Mouse (Mus musculus): ENCODE measurements at regions not wholly inside any gene's neighbourhood (a gene's known extent, or its start where the extent isn't known, plus 50 kb on each side); places are given as distances from the start of the nearest gene placed in this dataset.

DNA sequence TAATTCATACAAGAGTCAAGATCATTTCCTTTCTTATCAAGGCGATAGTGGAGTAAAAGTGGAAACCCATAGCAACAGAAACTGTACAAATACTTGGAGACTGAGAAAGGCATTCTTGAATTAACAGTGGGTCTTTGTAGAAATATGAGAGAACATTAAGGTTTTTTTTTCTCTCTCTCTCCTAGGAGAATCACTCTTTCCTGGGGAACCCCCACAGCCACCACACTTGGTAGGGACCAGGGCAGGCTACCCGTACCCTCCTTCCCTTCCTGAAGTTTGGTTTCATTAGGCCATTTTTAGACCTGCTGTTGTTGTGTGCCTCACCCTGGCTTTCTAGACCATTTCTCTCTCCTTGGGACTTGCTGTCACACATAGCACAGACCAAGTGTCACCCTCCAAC is 229.9 kb downstream of the Brinp2 start:
- no peak overlapping the region for H3K27ac ChIP-seq
- no peaks in the 10 kb centered on the region for H3K36me3 ChIP-seq
- 90% methylated on average over 2 of the region's 2 CpGs for WGBS
- no peaks in the 10 kb centered on the region for H3K4me1 ChIP-seq
- H3K9me3 ChIP-seq: no peaks in the 10 kb centered on the region
- H3K4me2 ChIP-seq (replicated peaks): no peak overlapping the region
- H3K9ac ChIP-seq: no peak overlapping the region
- no peaks in the 10 kb centered on the region for H3K27me3 ChIP-seq (replicated peaks)
- ATAC-seq (ENCODE audit: low FRiP score, low read depth): no peak
- H3K4me3 ChIP-seq: no peak overlapping the region

DNA sequence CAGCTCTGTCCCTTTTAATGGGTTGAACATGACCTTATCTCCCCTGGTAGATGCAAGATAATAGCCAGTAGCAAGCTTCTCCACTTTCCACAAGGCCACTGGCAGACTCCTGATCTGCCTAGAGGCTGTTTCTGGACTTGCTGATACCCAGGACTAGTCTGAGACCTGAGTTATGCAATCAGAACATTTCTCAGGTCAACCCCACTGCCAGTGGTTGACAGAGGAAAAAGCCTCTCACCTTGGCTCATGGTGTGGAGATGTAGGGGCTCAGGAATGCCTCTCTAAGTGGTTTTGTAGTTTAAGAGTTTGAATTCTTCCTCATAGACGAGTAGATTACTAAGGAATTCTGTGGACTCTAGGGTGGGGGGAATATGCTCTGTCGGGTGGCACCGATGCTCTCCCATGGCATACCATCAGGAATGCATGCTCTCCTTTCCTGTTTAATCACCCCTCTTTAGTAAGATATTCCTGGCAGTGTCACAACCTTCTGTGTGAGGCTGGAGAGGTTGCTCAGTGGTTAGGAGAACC is 226.8 kb downstream of the Brinp2 start:
- Histone ChIP-seq H3K9me3 (no peaks in the 10 kb centered on the region), H3K4me2 (replicated peaks) (no peak overlapping the region), H3K4me3 (no peak overlapping the region), H3K4me1 (no peaks in the 10 kb centered on the region), H3K36me3 (no peaks in the 10 kb centered on the region), H3K9ac (no peak overlapping the region), H3K27ac (no peak overlapping the region), H3K27me3 (replicated peaks) (no peaks in the 10 kb centered on the region)
- WGBS: 80% methylated on average over 3 of the region's 3 CpGs
- ATAC-seq (ENCODE audit: low FRiP score, low read depth): no peak

DNA sequence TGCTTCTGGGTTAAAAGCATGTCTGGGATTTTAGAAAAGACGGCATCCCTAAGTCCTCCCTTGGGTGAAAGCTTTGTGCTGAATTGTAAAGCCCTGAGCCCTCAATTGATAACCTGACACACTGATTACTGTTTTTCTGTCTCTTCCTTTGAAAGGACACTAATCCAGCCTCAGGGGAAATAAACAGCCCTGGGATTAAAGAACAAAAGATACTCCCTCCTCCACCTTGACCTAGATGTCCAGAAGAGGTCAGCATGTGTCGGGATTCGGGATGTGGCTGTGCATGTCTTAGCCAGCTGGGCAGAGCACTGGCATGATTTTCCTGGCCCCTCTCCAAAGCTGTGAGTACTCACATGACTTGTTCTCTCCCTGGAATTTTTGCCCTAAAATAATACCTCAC is 208.6 kb downstream of the Brinp2 start:
- Histone ChIP-seq H3K27me3 (replicated peaks) (no peaks in the 10 kb centered on the region), H3K9me3 (no peaks in the 10 kb centered on the region), H3K36me3 (no peaks in the 10 kb centered on the region), H3K9ac (no peak overlapping the region), H3K4me1 (0 out of 2 replicates have a peak, but pooled peaks cover 3% of the 10 kb centered on the region), H3K4me3 (no peak overlapping the region), H3K27ac (no peak overlapping the region), H3K4me2 (replicated peaks) (no peak overlapping the region)
- ATAC-seq (ENCODE audit: low FRiP score, low read depth): peak; percentile 61; the same call in 1 of the 2 replicates
- 12% methylated on average over 3 of the region's 3 CpGs for WGBS

DNA sequence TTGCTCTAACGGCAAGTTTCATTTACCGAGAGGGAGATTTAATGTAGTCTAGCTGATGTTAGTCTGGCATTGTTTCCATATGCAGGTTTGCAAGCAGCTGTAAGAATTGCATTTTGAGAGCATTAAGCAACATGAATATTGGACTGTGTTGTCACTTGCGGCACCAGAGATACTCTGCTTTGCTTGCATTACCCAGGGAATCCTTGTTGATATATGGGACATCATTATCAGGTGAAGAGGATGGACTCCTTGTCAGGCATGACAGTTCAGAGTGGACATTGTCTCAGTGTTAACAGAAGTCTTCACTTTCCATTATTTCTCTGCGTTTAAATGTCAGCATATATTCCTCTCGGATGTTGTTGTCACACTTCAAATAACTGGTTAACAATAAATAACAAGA is 208.1 kb downstream of the Brinp2 start:
- Histone ChIP-seq H3K4me2 (replicated peaks) (no peak overlapping the region), H3K4me1 (0 out of 2 replicates have a peak, but pooled peaks cover 3% of the 10 kb centered on the region), H3K4me3 (no peak overlapping the region), H3K27me3 (replicated peaks) (no peaks in the 10 kb centered on the region), H3K27ac (no peak overlapping the region), H3K36me3 (no peaks in the 10 kb centered on the region), H3K9me3 (no peaks in the 10 kb centered on the region), H3K9ac (no peak overlapping the region)
- 79% methylated on average over 5 of the region's 5 CpGs for WGBS
- no peak for ATAC-seq (ENCODE audit: low FRiP score, low read depth)

DNA sequence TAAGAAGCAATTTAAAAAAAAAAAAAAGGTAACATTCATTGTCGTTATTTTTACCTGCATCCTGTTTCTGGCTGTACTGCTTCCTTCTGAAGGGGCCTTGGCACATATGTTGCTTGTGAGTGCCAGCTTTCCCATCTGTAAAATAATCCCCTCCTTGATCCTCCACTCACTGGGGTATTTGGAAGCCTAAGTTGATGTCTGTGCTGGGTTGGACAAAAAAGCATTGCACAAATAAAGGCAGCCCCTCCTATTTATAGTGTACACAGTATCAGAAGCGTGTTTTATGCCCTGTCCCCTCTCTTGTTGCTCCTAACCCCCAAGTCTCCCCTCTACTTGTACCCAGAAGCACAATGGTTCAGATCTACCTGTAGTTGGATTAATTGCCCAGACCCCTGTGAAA is 195.0 kb downstream of the Brinp2 start:
- Histone ChIP-seq H3K4me2 (replicated peaks) (no peak overlapping the region), H3K27me3 (replicated peaks) (no peaks in the 10 kb centered on the region), H3K4me1 (no peaks in the 10 kb centered on the region), H3K36me3 (no peaks in the 10 kb centered on the region), H3K9ac (no peak overlapping the region), H3K9me3 (no peaks in the 10 kb centered on the region), H3K27ac (no peak overlapping the region), H3K4me3 (no peak overlapping the region)
- 64% methylated on average over 2 of the region's 2 CpGs for WGBS
- ATAC-seq (ENCODE audit: low FRiP score, low read depth): peak; percentile 25; the same call in 1 of the 2 replicates

DNA sequence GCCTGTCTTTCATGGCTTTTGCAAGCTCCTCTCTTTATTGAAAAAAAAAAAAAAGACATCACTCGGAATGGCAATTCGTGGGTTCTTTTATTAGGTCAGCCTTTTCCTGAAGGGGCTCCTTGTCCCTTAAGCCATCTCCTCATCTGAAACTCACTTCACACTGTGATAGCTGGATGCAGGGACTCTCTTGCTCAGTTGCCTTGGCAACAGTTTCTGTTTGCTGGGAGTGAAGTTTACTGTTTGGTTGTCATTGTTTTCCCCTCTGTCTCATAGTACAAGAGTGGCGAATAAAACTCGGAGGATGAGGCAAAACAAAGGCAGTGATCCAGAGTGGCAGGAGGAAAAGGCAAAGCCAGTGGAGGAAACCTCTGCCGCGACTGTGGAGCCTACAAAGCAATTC is 194.6 kb downstream of the Brinp2 start:
- peak; percentile 61 for ATAC-seq (ENCODE audit: low FRiP score, low read depth)
- Histone ChIP-seq H3K27ac (no peak overlapping the region), H3K9ac (no peak overlapping the region), H3K4me2 (replicated peaks) (no peak overlapping the region), H3K36me3 (no peaks in the 10 kb centered on the region), H3K4me3 (no peak overlapping the region), H3K4me1 (no peaks in the 10 kb centered on the region), H3K27me3 (replicated peaks) (no peaks in the 10 kb centered on the region), H3K9me3 (no peaks in the 10 kb centered on the region)
- WGBS: 20% methylated on average over 6 of the region's 6 CpGs

DNA sequence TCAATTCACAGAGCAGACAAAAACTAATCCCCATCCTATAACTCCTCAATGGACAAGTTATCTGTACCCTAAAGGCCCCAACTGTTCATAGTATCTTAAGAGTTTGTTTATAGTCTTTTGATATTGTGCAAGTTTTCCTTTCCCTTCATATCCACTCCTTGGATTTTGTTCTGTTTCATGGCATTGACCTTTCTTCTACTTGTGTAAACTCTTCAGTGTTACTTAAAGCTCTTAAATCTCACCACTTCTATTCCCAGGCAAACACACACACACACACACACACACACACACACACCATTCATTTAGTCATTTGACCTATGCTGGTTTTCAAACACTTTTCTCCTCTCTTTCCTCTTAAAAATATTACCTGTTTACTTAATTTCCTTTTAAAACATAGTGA is 192.7 kb downstream of the Brinp2 start:
- no peak overlapping the region for H3K4me2 ChIP-seq (replicated peaks)
- ATAC-seq (ENCODE audit: low FRiP score, low read depth): no peak
- H3K27ac ChIP-seq: no peak overlapping the region
- H3K36me3 ChIP-seq: no peaks in the 10 kb centered on the region
- no peak overlapping the region for H3K9ac ChIP-seq
- no peak overlapping the region for H3K4me3 ChIP-seq
- no peaks in the 10 kb centered on the region for H3K27me3 ChIP-seq (replicated peaks)
- no peaks in the 10 kb centered on the region for H3K4me1 ChIP-seq
- no peaks in the 10 kb centered on the region for H3K9me3 ChIP-seq

DNA sequence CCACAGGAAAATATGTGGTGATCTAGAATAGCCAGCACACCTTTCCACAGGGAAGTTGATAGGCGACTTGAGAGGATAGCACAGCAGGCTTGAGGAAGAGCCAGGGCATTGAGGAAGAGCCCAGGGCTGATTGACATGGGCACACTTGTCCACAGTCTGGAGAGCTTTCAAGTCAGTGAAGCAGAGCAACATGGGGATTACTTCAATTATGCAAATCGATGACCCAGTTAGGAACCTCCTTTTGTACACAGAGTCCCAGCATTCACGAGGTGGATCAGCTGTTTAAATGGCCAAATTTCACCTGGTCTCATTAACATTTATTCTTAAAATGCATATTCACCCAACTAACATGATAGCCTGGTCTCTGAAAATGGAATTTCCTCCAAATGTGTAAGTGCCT is 186.1 kb downstream of the Brinp2 start:
- Histone ChIP-seq H3K27me3 (replicated peaks) (no peaks in the 10 kb centered on the region), H3K4me1 (no peaks in the 10 kb centered on the region), H3K9me3 (no peaks in the 10 kb centered on the region), H3K36me3 (no peaks in the 10 kb centered on the region), H3K27ac (no peak overlapping the region), H3K4me2 (replicated peaks) (no peak overlapping the region), H3K4me3 (no peak overlapping the region), H3K9ac (no peak overlapping the region)
- no peak for ATAC-seq (ENCODE audit: low FRiP score, low read depth)
- 67% methylated on average over 3 of the region's 3 CpGs for WGBS

DNA sequence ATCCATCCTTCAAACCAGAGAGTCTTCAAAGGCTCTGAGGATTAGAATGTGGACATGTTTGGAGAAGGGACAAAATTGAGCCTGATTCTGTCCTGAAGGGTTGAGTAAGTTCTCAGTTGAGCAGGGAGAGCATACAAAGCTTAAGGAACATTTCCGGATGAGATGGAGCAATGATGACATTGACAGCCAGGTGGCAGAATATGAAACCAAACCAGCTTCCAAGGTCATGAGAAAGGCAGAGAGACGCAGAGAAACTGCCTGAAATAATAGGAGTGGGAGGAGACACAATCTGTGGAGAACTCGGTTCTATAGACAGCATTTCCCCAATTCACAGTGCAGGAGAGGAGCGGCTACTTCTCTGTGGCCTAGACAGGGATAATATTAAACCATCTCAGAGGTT is 176.0 kb downstream of the Brinp2 start:
- WGBS: 71% methylated on average over 4 of the region's 4 CpGs
- no peak overlapping the region for H3K9ac ChIP-seq
- no peak for ATAC-seq (ENCODE audit: low FRiP score, low read depth)

DNA sequence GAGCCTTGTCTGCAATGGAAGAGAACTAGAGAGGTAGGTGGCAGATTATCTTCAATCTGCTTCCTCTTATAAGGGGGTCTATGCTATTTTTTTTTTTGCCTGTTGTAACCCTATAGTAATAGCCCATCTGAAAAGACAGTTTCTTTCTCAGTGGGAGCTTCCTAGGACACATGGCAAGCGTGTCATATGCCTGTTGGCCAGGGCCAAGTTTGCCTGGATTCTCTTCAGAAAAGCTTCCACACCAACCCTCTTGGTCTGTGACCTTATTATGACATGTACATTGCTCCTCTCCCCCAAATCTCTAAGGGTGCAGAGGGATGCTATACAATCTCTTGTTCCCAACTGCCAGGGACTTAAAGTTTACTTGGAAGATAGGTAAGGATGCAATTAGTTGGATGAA is 174.8 kb downstream of the Brinp2 start:
- 64% methylated on average over 1 of the region's 1 CpGs for WGBS

More for the DNA sequence above, 176.0 kb downstream of the Brinp2 start:
- no peaks in the 10 kb centered on the region for H3K4me1 ChIP-seq
- H3K27me3 ChIP-seq (replicated peaks): no peaks in the 10 kb centered on the region
- H3K4me3 ChIP-seq: no peak overlapping the region
- H3K4me2 ChIP-seq (replicated peaks): no peak overlapping the region
- H3K36me3 ChIP-seq: no peaks in the 10 kb centered on the region
- H3K27ac ChIP-seq: no peak overlapping the region
- no peaks in the 10 kb centered on the region for H3K9me3 ChIP-seq

DNA sequence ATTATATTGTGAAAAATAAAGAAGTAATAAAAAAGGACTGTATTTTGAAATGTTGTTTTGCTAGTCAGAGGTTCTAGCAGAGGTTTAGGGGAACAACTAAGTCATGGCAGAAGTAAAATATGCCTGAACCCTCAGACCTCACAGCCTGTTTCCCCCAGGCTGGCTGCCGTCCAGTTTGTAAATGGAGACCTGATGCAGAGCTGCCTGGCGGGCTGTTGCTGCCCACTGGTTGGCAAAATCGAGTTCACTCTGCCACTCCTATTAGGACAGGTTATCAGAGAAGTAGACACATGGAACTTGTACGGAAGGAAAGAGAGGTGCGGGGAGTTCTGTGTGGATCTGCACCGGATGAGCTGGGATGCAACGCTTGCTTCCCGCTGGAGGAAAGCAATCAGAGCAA is 168.5 kb downstream of the Brinp2 start:
- Histone ChIP-seq H3K4me3 (no peak overlapping the region), H3K27ac (no peak overlapping the region), H3K9me3 (no peaks in the 10 kb centered on the region), H3K9ac (no peak overlapping the region), H3K4me1 (peaks cover under 1% of the 10 kb centered on the region; the same call in 1 of the 2 replicates), H3K36me3 (no peaks in the 10 kb centered on the region), H3K4me2 (replicated peaks) (no peak overlapping the region), H3K27me3 (replicated peaks) (no peaks in the 10 kb centered on the region)
- no peak for ATAC-seq (ENCODE audit: low FRiP score, low read depth)
- 65% methylated on average over 8 of the region's 8 CpGs for WGBS

More for the DNA sequence above, 174.8 kb downstream of the Brinp2 start:
- no peaks in the 10 kb centered on the region for H3K4me1 ChIP-seq
- no peak overlapping the region for H3K4me2 ChIP-seq (replicated peaks)
- H3K4me3 ChIP-seq: no peak overlapping the region
- ATAC-seq (ENCODE audit: low FRiP score, low read depth): no peak
- H3K27ac ChIP-seq: no peak overlapping the region
- no peaks in the 10 kb centered on the region for H3K27me3 ChIP-seq (replicated peaks)
- no peak overlapping the region for H3K9ac ChIP-seq
- no peaks in the 10 kb centered on the region for H3K9me3 ChIP-seq
- no peaks in the 10 kb centered on the region for H3K36me3 ChIP-seq

DNA sequence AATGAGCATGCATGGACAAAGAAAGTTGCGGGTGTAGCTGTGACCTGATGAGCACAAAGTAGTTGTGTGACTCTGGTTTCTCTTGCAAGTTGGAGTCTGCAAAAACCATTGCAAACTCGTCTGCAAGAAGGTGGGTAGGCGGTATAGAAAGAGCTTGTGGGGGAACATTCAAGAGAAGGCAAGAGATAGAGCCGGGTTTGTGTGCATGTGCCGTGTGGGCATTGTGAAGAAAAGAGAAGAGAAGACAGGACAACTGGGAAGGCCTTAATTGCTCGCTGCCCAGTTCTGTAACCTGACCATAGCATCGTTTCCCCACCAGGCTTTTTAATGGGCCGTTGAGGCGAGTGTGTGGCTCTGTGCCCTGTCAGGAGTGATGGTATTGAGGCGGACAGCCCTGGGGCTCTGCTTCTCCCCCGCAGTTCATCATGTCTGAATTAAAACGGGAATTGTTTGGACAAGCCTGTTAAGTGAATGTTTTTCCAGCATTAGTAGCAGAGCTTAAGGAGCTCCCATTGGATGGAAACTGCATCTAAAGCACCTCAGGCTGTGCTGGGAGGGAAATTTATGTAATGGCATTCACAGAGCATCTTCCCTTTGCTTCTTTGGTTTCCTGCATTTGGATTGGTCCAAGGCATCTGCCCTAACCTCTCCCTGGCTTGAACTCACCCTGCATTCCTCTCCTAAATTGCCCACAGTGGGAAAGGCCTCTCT is 163.1 kb downstream of the Brinp2 start:
- Histone ChIP-seq H3K4me2 (replicated peaks) (no peak overlapping the region), H3K27ac (no peak overlapping the region), H3K4me1 (peaks cover 8% of the 10 kb centered on the region; the same call in 1 of the 2 replicates), H3K4me3 (no peak overlapping the region), H3K36me3 (no peaks in the 10 kb centered on the region), H3K9me3 (no peaks in the 10 kb centered on the region), H3K27me3 (replicated peaks) (no peaks in the 10 kb centered on the region), H3K9ac (no peak overlapping the region)
- WGBS: 42% methylated on average over 12 of the region's 12 CpGs
- ATAC-seq (ENCODE audit: low FRiP score, low read depth): no peak; the same call in 1 of the 2 replicates
